Mouse (Mus musculus): ENCODE measurements at regions not wholly inside any gene's neighbourhood (a gene's known extent, or its start where the extent isn't known, plus 50 kb on each side); places are given as distances from the start of the nearest gene placed in this dataset.
A peak's percentile ranks its signal among the peaks of the same experiment; 100 is the strongest.

- DNase-seq (ENCODE audit: low spot score) = peak; percentile 64
Observed at GRCm38 (mm10) chr5:118380422-118381293, 135.6 kb downstream of the 2410131K14Rik start.

DNA sequence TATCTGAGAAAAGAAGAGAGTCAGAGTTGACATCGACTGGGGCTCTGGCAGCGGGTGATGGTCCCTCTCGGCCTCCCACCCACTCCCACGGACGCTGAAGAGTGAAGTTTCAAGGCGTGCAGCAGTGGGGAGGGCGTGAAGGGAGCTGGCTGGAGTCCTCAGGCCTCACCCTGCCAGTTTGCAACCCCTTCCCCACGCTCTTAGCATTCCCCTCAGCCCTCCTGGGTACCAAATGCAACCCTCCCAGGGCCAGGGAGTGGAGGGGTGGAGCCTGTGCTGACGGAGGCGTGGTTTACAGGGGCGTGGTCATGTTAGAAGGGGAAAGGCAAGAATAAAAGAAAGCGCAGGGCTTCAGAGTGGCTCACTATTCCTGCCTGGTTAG lies 136.3 kb downstream of the 2410131K14Rik start:
- DNase-seq (ENCODE audit: low spot score) = peak; percentile 45

DNA sequence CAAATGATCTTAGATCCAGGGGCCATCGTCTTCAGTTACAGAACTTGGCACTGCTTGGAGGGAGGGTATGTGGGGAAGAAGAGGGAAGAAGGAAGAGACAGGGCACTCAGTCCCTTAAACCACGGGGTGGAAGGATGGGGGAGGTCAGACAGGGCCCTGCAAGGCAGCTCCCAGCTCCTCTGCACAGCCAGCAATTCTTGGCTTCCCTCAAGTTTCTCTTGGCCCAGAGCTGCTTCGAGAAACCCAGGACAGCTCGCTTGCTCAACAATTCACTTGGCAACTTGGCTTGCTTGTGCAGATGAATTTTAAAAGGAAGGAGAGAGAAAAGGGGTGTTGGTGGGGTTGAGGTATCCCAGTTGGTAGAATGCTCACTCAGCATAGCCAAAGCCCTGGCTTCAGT lies 141.1 kb downstream of the 2410131K14Rik start:
- peak; percentile 37 for DNase-seq (ENCODE audit: low spot score)

GRCm38 (mm10) chr5:118388419-118388818 lies 143.4 kb downstream of the 2410131K14Rik start:
- DNase-seq (ENCODE audit: low spot score) = no peak

DNA sequence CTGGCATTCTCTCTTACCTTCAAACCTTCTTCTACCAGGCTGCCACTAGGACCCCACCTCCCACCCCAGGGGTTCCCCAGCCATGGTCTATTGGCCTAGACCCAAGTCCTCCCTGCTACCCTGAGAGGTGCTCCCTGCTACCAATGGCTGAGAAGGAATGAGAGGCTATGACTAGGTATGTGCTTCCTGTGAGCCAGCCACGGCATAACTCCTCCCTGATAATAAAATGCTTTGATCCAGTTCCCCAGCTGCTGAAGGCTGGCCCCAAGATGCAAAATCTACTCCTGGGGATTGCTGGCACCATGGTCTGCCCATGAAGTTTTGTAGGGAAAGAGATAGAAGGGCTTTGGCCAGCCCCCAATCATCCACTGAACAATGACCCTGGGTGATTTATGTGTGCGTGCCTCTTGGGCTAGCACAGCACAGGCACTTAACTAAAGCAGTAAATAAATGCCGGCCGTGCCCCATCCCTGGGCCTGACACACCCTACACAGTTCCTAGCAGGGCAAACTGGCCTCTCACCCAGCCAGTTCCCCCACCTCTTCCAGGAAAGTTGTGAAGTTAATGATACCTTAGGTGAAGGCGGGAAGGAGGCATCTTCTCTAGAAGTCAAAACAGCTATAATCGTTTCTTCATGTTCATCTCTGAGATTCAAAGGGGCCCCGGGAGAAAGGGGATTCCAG lies 145.8 kb downstream of the 2410131K14Rik start:
- DNase-seq (ENCODE audit: low spot score) = no peak

GRCm38 (mm10) chr5:118392932-118393487 lies 148.0 kb downstream of the 2410131K14Rik start:
- peak; percentile 41 for DNase-seq (ENCODE audit: low spot score)

- DNase-seq (ENCODE audit: low spot score) = no peak
Observed at GRCm38 (mm10) chr5:118394051-118394450, 149.0 kb downstream of the 2410131K14Rik start.

DNA sequence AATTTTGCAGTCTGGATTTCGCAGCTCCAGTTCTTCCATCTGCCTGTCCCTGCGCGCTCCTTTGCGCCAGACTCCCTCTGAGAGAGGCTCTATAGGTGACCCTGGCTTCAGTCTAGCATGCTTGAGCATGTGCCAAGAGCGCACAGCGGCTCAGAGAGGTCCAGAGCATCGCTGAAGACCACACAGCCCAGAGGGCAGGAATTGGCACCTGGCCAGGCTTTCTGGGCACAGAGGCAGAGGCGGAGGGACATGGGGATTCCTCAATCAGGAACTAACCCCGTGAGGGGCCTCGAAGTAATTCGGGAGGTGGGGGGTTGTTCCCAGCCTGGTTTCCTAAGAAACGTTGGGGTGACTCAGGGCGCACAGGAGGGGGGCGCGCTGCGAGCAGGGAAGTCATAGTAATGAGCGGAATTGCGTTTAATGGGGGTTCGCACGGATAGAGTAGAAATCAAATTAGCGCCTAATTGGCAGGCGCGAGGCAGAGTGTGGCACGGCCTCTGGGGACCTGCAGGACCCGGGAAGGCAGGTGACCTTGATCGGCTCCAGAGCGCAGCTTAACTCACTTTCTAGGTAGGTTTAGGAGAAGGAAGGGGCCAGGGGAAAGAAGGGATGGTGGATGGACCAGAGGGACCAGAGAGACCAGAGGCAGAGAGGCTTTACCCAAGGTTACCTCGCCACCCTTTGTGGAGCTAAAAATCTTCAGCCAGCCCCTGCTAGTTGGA lies 151.1 kb downstream of the 2410131K14Rik start:
- DNase-seq (ENCODE audit: low spot score) = no peak

DNA sequence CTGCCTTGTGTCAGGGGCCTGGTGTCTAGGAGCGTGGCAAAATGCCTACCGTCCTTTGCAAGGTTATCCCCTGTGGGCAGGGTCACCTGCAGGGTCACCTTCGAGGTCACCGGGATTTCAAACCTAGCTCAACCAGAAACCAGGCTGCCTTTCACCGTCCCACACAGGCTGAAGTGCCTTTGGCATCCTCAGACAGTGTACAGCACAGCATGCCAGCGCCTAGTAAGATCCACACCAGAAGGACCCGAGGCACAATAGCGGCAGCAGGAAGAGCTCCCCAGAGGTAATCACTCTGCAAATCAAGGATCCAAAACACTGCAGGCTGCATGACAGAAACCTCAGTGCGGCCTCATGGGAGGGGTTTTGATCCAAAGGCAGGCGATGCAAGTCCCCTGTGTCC lies 155.9 kb downstream of the 2410131K14Rik start:
- DNase-seq (ENCODE audit: low spot score) = no peak

GRCm38 (mm10) chr5:118404398-118404797 lies 156.1 kb upstream of the Med13l start:
- DNase-seq (ENCODE audit: low spot score) = no peak

- no peak for DNase-seq (ENCODE audit: low spot score)
Observed at GRCm38 (mm10) chr5:118405421-118405820, 155.1 kb upstream of the Med13l start.

- no peak for DNase-seq (ENCODE audit: low spot score)
Observed at GRCm38 (mm10) chr5:118407451-118407850, 153.0 kb upstream of the Med13l start.

- no peak for DNase-seq (ENCODE audit: low spot score)
Observed at GRCm38 (mm10) chr5:118407973-118408372, 152.5 kb upstream of the Med13l start.

DNA sequence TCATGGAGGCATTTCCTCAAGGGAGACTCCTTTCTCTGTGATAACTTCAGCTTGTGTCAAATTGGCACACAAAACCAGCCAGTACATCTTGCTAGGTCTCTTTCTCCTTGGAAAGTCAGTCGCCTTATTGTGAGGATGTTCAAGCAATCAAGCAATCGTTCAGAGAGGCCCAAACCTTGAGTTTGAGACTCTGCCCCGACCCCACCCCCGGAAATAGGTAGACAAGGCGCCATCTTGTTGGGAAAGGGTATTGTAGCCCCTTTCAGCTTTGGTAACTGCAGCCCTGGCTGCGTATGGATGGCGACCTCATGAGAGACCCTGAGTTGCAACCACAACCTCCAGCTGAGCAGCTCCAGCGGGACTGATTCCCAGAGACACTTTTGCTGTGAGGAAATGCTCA lies 151.7 kb upstream of the Med13l start:
- no peak for DNase-seq (ENCODE audit: low spot score)

DNA sequence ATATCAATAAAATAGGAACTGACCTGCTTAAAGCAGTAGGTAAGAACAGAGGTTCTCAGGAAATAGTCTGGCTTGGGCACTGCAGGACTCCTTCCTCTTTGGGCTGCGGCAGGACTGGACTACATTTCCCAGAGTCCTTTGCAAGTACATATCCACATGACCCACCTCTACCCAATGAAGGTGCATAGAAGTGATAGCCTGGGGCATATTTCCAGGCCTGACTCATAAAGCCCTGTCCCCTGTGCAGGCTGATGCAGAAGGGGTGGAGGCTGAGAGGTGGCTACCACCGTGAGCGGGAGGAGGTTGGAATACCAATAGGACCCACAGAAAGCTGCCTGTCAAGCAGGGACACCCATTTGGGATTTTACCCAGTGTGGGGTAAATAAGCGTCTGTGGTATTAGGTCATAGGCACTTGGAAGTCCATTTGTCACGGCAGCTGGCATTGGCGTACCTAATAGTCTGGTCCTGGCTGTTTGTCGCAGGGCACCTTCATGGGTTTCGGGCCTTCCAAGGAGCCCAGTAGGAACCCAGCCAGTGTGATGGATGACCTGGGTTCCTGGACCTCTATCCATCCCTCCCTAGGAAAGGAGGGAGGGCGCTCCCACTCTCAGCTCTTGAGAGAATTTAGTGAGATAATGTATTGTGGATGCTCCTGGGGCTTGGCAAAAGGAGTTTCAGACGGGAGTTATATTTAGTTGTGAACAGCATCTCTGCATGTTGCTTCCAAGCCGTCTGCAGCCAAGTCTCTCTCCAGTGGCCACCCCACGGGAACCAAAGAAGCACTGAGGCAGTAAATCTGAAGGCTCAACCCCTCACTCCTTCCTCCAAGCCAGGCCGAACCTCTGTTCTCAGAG lies 146.8 kb upstream of the Med13l start:
- peak; percentile 41 for DNase-seq (ENCODE audit: low spot score)

DNA sequence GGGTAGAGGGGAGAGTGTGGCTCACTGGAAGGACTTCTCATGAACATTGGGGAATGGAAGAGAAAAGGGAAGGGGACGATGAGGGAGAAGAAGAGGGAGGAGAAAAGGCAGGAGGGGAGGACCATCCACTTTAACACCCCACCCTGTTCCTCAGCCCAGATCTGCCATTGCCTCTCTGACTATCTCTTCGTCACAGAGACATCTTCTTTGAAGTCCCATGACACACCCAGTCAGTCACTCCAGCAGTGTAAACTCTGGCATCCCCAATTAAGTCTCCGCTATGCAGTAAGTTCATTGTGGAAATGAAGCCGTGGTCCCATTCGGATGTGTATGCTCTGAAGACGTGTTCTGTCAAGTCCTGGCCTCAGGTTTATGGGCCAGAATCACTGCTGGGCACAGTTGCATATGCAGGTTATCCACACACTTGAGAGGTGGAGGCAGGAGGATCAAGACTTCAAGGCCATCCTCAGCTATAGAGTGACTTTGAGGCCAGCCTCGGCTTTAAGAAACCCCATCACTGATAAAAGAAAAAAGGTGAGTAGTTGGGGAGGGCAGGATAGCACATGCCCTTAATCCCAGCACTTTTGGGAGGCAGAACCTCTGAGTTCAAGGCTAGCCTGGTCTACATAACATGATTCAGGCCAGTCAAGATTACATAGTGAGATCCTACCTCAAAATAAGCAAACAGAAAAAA lies 141.0 kb upstream of the Med13l start:
- DNase-seq (ENCODE audit: low spot score) = no peak

GRCm38 (mm10) chr5:118421884-118422821 lies 138.3 kb upstream of the Med13l start:
- DNase-seq (ENCODE audit: low spot score) = no peak

DNA sequence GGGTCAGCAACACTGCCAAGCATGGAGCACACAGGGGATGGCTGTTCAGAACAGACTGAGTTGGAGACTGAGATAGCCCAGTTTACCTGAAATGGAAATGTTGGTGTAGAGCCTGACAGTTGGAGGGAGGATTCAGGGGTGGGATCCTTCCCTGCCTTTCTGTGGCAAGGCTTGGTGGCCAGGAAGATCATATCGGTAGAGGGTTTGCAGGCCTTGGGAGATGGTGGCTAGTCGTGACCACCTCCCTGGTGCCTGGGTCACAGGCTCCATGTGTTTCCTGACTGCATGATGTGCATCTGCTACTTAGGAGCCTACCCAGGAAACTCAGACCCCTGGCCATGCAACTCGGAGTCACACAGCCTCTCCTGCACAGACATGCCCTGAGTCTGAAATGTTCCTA lies 136.3 kb upstream of the Med13l start:
- no peak for DNase-seq (ENCODE audit: low spot score)

GRCm38 (mm10) chr5:118424764-118425568 lies 135.5 kb upstream of the Med13l start:
- DNase-seq (ENCODE audit: low spot score) = peak; percentile 64

All from ovary, adult 18-20 months (tissue).